Mouse (Mus musculus): Measurements from ENCODE around the gene Folr2. TPM values are rescaled to one million over a fixed set of nuclear protein-coding genes. Genes with fewer than 3 reads are reported as not detected.

Folr2 gene
- polyA plus RNA-seq, 1 experiment from 2014 or later = 3.3 TPM

GRCm38 (mm10) chr7:101851689-101852088 is 5.3 kb downstream of the Folr2 start:
- no peak overlapping the region for H3K9ac ChIP-seq
- H3K4me1 ChIP-seq (replicated peaks; ENCODE audit: control insufficient read depth, insufficient read depth, low read length) = no peaks in the 10 kb centered on the region
- no peaks in the 10 kb centered on the region for H3K9me3 ChIP-seq (ENCODE audit: control insufficient read depth, low read length)
- WGBS = 85% methylated on average over 6 of the region's 6 CpGs
- H3K36me3 ChIP-seq (replicated peaks; ENCODE audit: control insufficient read depth, insufficient read depth) = no peaks in the 10 kb centered on the region
- ATAC-seq (ENCODE audit: low FRiP score) (no peak), DNase-seq (ENCODE audit: low spot score) (no peak)
- H3K27me3 ChIP-seq (ENCODE audit: control insufficient read depth, insufficient read depth, low read length) = no peaks in the 10 kb centered on the region
- H3K4me3 ChIP-seq (replicated peaks; ENCODE audit: low read length) = no peak overlapping the region
- H3K27ac ChIP-seq = no peak overlapping the region
- no peak overlapping the region for H3K4me2 ChIP-seq (replicated peaks)

- H3K9ac ChIP-seq = no peak overlapping the region
- 96% methylated on average over 1 of the region's 1 CpGs for WGBS
- H3K27me3 ChIP-seq (ENCODE audit: control insufficient read depth, insufficient read depth, low read length) = no peaks in the 10 kb centered on the region
- no peak for DNase-seq (ENCODE audit: low spot score)
- no peak overlapping the region for H3K4me2 ChIP-seq (replicated peaks)
- no peaks in the 10 kb centered on the region for H3K4me1 ChIP-seq (replicated peaks; ENCODE audit: control insufficient read depth, insufficient read depth, low read length)
- no peak overlapping the region for H3K27ac ChIP-seq
- H3K4me3 ChIP-seq (replicated peaks; ENCODE audit: low read length) = no peak overlapping the region
- H3K9me3 ChIP-seq (ENCODE audit: control insufficient read depth, low read length) = no peaks in the 10 kb centered on the region
- no peaks in the 10 kb centered on the region for H3K36me3 ChIP-seq (replicated peaks; ENCODE audit: control insufficient read depth, insufficient read depth)
- no peak for ATAC-seq (ENCODE audit: low FRiP score)
Measured at GRCm38 (mm10) chr7:101847934-101848333, 9.1 kb downstream of the Folr2 start.

- no peak for DNase-seq (ENCODE audit: low spot score)
- 79% methylated on average over 6 of the region's 6 CpGs for WGBS
- no peaks in the 10 kb centered on the region for H3K9me3 ChIP-seq (ENCODE audit: control insufficient read depth, low read length)
- no peak overlapping the region for H3K27ac ChIP-seq
- H3K36me3 ChIP-seq (replicated peaks; ENCODE audit: control insufficient read depth, insufficient read depth) = no peaks in the 10 kb centered on the region
- no peaks in the 10 kb centered on the region for H3K27me3 ChIP-seq (ENCODE audit: control insufficient read depth, insufficient read depth, low read length)
- no peak overlapping the region for H3K9ac ChIP-seq
- no peak overlapping the region for H3K4me3 ChIP-seq (replicated peaks; ENCODE audit: low read length)
- H3K4me1 ChIP-seq (replicated peaks; ENCODE audit: control insufficient read depth, insufficient read depth, low read length) = no peaks in the 10 kb centered on the region
- no peak for ATAC-seq (ENCODE audit: low FRiP score)
- H3K4me2 ChIP-seq (replicated peaks) = no peak overlapping the region
Measured at GRCm38 (mm10) chr7:101844186-101844585, 12.8 kb downstream of the Folr2 start.

- Histone ChIP-seq H3K9ac (peak within 1 kb of the TSS; percentile 74), H3K36me3 (replicated peaks; ENCODE audit: control insufficient read depth, insufficient read depth) (no peaks in the 10 kb centered on the region), H3K27me3 (ENCODE audit: control insufficient read depth, insufficient read depth, low read length) (peaks cover 21% of the 10 kb centered on the region; the same call in 1 of the 2 replicates), H3K4me1 (replicated peaks; ENCODE audit: control insufficient read depth, insufficient read depth, low read length) (peaks cover 31% of the 10 kb centered on the region), H3K9me3 (ENCODE audit: control insufficient read depth, low read length) (no peaks in the 10 kb centered on the region), H3K27ac (peak within 1 kb of the TSS; percentile 84), H3K4me2 (replicated peaks) (peak within 1 kb of the TSS; percentile 97), H3K4me3 (replicated peaks; ENCODE audit: low read length) (peak within 1 kb of the TSS; percentile 68)
- ATAC-seq (ENCODE audit: low FRiP score) (peak; percentile 66), DNase-seq (ENCODE audit: low spot score) (peak; percentile 69)
- under 1% methylated on average over 64 of the region's 64 CpGs for WGBS
Measured at GRCm38 (mm10) chr7:101837606-101838471, 19.2 kb downstream of the Folr2 start, which contains the start of gene Inppl1. Gene Inppl1, minus strand, starts transcription at chr7:101838229.

- Histone ChIP-seq H3K27me3 (ENCODE audit: control insufficient read depth, insufficient read depth, low read length) (peaks cover 21% of the 10 kb centered on the region; the same call in 1 of the 2 replicates), H3K9ac (peak overlapping the region; percentile 74), H3K4me3 (replicated peaks; ENCODE audit: low read length) (peak overlapping the region; percentile 68), H3K4me1 (replicated peaks; ENCODE audit: control insufficient read depth, insufficient read depth, low read length) (peaks cover 31% of the 10 kb centered on the region), H3K27ac (peak overlapping the region; percentile 84), H3K9me3 (ENCODE audit: control insufficient read depth, low read length) (no peaks in the 10 kb centered on the region), H3K36me3 (replicated peaks; ENCODE audit: control insufficient read depth, insufficient read depth) (no peaks in the 10 kb centered on the region), H3K4me2 (replicated peaks) (peak overlapping the region; percentile 97)
- WGBS = under 1% methylated on average over 20 of the region's 20 CpGs
- no peak for ATAC-seq (ENCODE audit: low FRiP score)
- no peak for DNase-seq (ENCODE audit: low spot score)
Measured at GRCm38 (mm10) chr7:101837154-101837605, 19.8 kb downstream of the Folr2 start.

GRCm38 (mm10) chr7:101836271-101837153 is 20.5 kb downstream of the Folr2 start:
- H3K36me3 ChIP-seq (replicated peaks; ENCODE audit: control insufficient read depth, insufficient read depth) = 0 out of 2 replicates have a peak, but pooled peaks cover 2% of the 10 kb centered on the region
- WGBS = under 1% methylated on average over 63 of the region's 63 CpGs
- H3K4me1 ChIP-seq (replicated peaks; ENCODE audit: control insufficient read depth, insufficient read depth, low read length) = peaks cover 31% of the 10 kb centered on the region

GRCm38 (mm10) chr7:101835457-101836109 is 21.4 kb downstream of the Folr2 start:
- Histone ChIP-seq H3K4me2 (replicated peaks) (peak overlapping the region; percentile 97), H3K9ac (peak overlapping the region; percentile 74; the same call in 1 of the 2 replicates), H3K27ac (no peak overlapping the region), H3K4me3 (replicated peaks; ENCODE audit: low read length) (peak overlapping the region; percentile 68), H3K27me3 (ENCODE audit: control insufficient read depth, insufficient read depth, low read length) (peaks cover 21% of the 10 kb centered on the region; the same call in 1 of the 2 replicates), H3K4me1 (replicated peaks; ENCODE audit: control insufficient read depth, insufficient read depth, low read length) (peaks cover 31% of the 10 kb centered on the region), H3K36me3 (replicated peaks; ENCODE audit: control insufficient read depth, insufficient read depth) (0 out of 2 replicates have a peak, but pooled peaks cover 8% of the 10 kb centered on the region), H3K9me3 (ENCODE audit: control insufficient read depth, low read length) (no peaks in the 10 kb centered on the region)
- DNase-seq (ENCODE audit: low spot score) (no peak), ATAC-seq (ENCODE audit: low FRiP score) (no peak)
- WGBS = 49% methylated on average over 5 of the region's 5 CpGs

More at GRCm38 (mm10) chr7:101836271-101837153, 20.5 kb downstream of the Folr2 start:
- ATAC-seq (ENCODE audit: low FRiP score) = peak; percentile 47
- Histone ChIP-seq H3K27me3 (ENCODE audit: control insufficient read depth, insufficient read depth, low read length) (peaks cover 21% of the 10 kb centered on the region; the same call in 1 of the 2 replicates), H3K9me3 (ENCODE audit: control insufficient read depth, low read length) (no peaks in the 10 kb centered on the region), H3K4me3 (replicated peaks; ENCODE audit: low read length) (peak overlapping the region; percentile 68), H3K9ac (peak overlapping the region; percentile 74), H3K27ac (peak overlapping the region; percentile 84), H3K4me2 (replicated peaks) (peak overlapping the region; percentile 97)
- peak; percentile 60 for DNase-seq (ENCODE audit: low spot score)

- H3K9me3 ChIP-seq (ENCODE audit: control insufficient read depth, low read length) = no peaks in the 10 kb centered on the region
- peaks cover 13% of the 10 kb centered on the region; the same call in 1 of the 2 replicates for H3K36me3 ChIP-seq (replicated peaks; ENCODE audit: control insufficient read depth, insufficient read depth)
- H3K27me3 ChIP-seq (ENCODE audit: control insufficient read depth, insufficient read depth, low read length) = peaks cover 21% of the 10 kb centered on the region; the same call in 1 of the 2 replicates
- no peak for DNase-seq (ENCODE audit: low spot score)
- H3K27ac ChIP-seq = no peak overlapping the region
- H3K4me2 ChIP-seq (replicated peaks) = peak overlapping the region; percentile 97
- H3K4me1 ChIP-seq (replicated peaks; ENCODE audit: control insufficient read depth, insufficient read depth, low read length) = peaks cover 31% of the 10 kb centered on the region
- H3K4me3 ChIP-seq (replicated peaks; ENCODE audit: low read length) = no peak overlapping the region
- WGBS = 53% methylated on average over 3 of the region's 3 CpGs
- ATAC-seq (ENCODE audit: low FRiP score) = no peak
- H3K9ac ChIP-seq = no peak overlapping the region
Measured at GRCm38 (mm10) chr7:101834903-101835302, 22.1 kb downstream of the Folr2 start.

Data from hindbrain, embryonic 14.5 days (tissue).